Mouse (Mus musculus): ENCODE measurements at regions not wholly inside any gene's neighbourhood (a gene's known extent, or its start where the extent isn't known, plus 50 kb on each side); places are given as distances from the start of the nearest gene placed in this dataset.

- DNase-seq (ENCODE audit: low read depth, low spot score), result no peak
Measured at GRCm38 (mm10) chr6:104916787-104917186, 424.2 kb downstream of the Cntn6 start.

- no peak for DNase-seq (ENCODE audit: low read depth, low spot score)
Measured at GRCm38 (mm10) chr6:104922577-104922976, 430.0 kb downstream of the Cntn6 start.

- no peak for DNase-seq (ENCODE audit: low read depth, low spot score)
Measured at GRCm38 (mm10) chr6:104926088-104926487, 433.5 kb downstream of the Cntn6 start.

GRCm38 (mm10) chr6:104930284-104930683 lies 437.7 kb downstream of the Cntn6 start:
- DNase-seq (ENCODE audit: low read depth, low spot score), result no peak

- DNase-seq (ENCODE audit: low read depth, low spot score), result no peak
Measured at GRCm38 (mm10) chr6:104932153-104932552, 439.6 kb downstream of the Cntn6 start.

GRCm38 (mm10) chr6:104939134-104939533 lies 446.5 kb downstream of the Cntn6 start:
- DNase-seq (ENCODE audit: low read depth, low spot score), result peak; percentile 4

- DNase-seq (ENCODE audit: low read depth, low spot score), result no peak
Measured at GRCm38 (mm10) chr6:104974517-104974916, 481.9 kb downstream of the Cntn6 start.

- peak; percentile 76 for DNase-seq (ENCODE audit: low read depth, low spot score)
Measured at GRCm38 (mm10) chr6:104984144-104984543, 491.6 kb downstream of the Cntn6 start.

GRCm38 (mm10) chr6:104989863-104990262 lies 497.3 kb downstream of the Cntn6 start:
- DNase-seq (ENCODE audit: low read depth, low spot score), result no peak

- no peak for DNase-seq (ENCODE audit: low read depth, low spot score)
Measured at GRCm38 (mm10) chr6:104990366-104990765, 497.8 kb downstream of the Cntn6 start.

- no peak for DNase-seq (ENCODE audit: low read depth, low spot score)
Measured at GRCm38 (mm10) chr6:104999601-105000000, 507.0 kb downstream of the Cntn6 start.

GRCm38 (mm10) chr6:105020672-105021071 lies 528.1 kb downstream of the Cntn6 start:
- DNase-seq (ENCODE audit: low read depth, low spot score), result no peak

GRCm38 (mm10) chr6:105021174-105021573 lies 528.6 kb downstream of the Cntn6 start:
- DNase-seq (ENCODE audit: low read depth, low spot score), result no peak

- DNase-seq (ENCODE audit: low read depth, low spot score), result no peak
Measured at GRCm38 (mm10) chr6:105066146-105066545, 573.6 kb downstream of the Cntn6 start.

- peak; percentile 59 for DNase-seq (ENCODE audit: low read depth, low spot score)
Measured at GRCm38 (mm10) chr6:105090882-105091281, 586.6 kb upstream of the Cntn4 start.
